Mouse (Mus musculus) midbrain, embryonic 12.5 days (tissue): ENCODE measurements around the gene Slc22a30. TPM values are rescaled to one million over a fixed set of nuclear protein-coding genes. Genes with fewer than 3 reads are reported as not detected.
"Not testable (repeated sequence)": the region's sequence is repeated elsewhere in the genome, so short reads cannot be mapped to it uniquely, and the experiment has no call there.

ENCODE experiments used
- ATAC-seq: fragments of 200-750 bp; cut with Nextera tagmentation; 2 replicates; pipeline ENCODE4 v1.8.0; 2017; ENCODE audit warnings: low read depth, moderate TSS enrichment, moderate library complexity; ENCODE audit not compliant: low FRiP score
- H3K27ac ChIP-seq: fragments of 300-500 bp; sonication (generic); replicated peaks from 2 replicates; pipeline ENCODE4 v1.5.1; 2016; ENCODE audit warnings: mild to moderate bottlenecking
- H3K27me3 ChIP-seq: fragments of 300-500 bp; sonication (generic); 2 replicates; pipeline ENCODE4 v1.6.1; 2016; ENCODE audit warnings: mild to moderate bottlenecking
- H3K36me3 ChIP-seq: fragments of 300-500 bp; sonication (generic); 2 replicates; pipeline ENCODE4 v1.6.1; 2016
- H3K4me1 ChIP-seq: fragments of 300-500 bp; sonication (generic); 2 replicates; pipeline ENCODE4 v1.6.1; 2016
- H3K4me2 ChIP-seq: fragments of 300-500 bp; sonication (generic); replicated peaks from 2 replicates; pipeline ENCODE4 v1.6.1; 2016; ENCODE audit warnings: mild to moderate bottlenecking, moderate library complexity
- H3K4me3 ChIP-seq: fragments of 300-500 bp; sonication (generic); 2 replicates; pipeline ENCODE4 v1.5.1; 2016; ENCODE audit warnings: mild to moderate bottlenecking
- H3K9ac ChIP-seq: fragments of 300-500 bp; sonication (generic); replicated peaks from 2 replicates; pipeline ENCODE4 v1.6.1; 2016; ENCODE audit warnings: mild to moderate bottlenecking, moderate library complexity
- H3K9me3 ChIP-seq: fragments of 300-500 bp; sonication (generic); 2 replicates; pipeline ENCODE4 v1.6.1; 2016; ENCODE audit warnings: mild to moderate bottlenecking
- whole genome bisulfite sequencing: fragments of 180-500 bp; shearing (Covaris S2); methylation state at CpG from one replicate; pipeline ENCODE4 v1.1.7; 2016; 5-methylcytosine and 5-hydroxymethylcytosine counted together
- polyA plus RNA-seq: library from polyadenylated mRNA; unstranded; fragments of >200 nt; fragmentation: Nextera tagmentation; extraction: Ambion mirVana; gene quantifications from 2 replicates; pipeline ENCODE4 v1.2.1, GENCODE M21; 2016

Slc22a30 gene
- not detected in 2 replicates for polyA plus RNA-seq

DNA sequence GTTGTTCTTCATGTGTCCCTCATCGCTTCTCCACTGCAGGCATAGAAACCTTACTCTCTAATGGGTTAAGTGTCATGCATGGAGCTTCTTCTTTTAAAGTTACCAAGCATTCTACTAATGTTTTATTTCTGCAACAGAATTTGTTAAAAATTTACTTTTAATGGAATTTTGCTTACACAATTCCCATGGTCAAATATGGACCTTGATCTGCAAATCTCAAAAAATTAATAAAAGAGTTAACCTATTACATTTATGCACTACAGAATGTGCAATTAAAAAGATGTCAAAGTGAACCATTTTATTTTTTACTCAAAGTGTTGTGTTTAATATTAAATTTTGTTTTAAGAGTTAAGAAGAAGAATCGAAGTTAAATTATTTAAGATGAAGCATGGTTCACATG lies at the start of gene Slc22a30:
Gene Slc22a30, minus strand, starts transcription at position 101 of the 400 bp plus-strand sequence.
- WGBS: 92% methylated on average over 1 of the region's 2 CpGs
- not testable (repeated sequence) for H3K36me3 ChIP-seq, H3K4me2 ChIP-seq, ATAC-seq, H3K4me1 ChIP-seq, H3K4me3 ChIP-seq, H3K9me3 ChIP-seq, H3K9ac ChIP-seq, H3K27ac ChIP-seq, H3K27me3 ChIP-seq

DNA sequence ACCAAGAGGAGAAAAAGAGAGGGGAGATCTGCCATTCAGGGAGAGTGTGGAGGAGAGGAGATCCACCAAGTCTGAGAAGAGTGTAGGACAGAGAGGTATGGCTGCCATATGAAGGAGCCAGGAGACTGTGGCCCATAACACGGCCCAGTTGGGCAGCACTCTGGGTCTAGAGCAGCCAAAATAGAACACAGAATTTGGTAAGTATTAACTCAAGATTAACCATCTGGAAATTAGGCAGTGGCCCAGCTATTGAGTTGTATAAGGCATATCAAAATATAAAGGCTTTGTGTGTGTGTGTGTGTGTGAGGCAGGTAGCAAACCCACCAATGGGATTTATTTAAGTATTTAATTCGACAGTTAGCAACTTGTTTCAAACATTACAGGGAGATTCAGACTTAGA lies 43.4 kb upstream of the Slc22a30 start:
- Histone ChIP-seq H3K9ac (no peak overlapping the region), H3K4me3 (no peak overlapping the region), H3K4me2 (no peak overlapping the region), H3K36me3 (no peaks in the 10 kb centered on the region), H3K27me3 (no peaks in the 10 kb centered on the region), H3K27ac (no peak overlapping the region), H3K9me3 (0 out of 2 replicates have a peak, but pooled peaks cover 3% of the 10 kb centered on the region), H3K4me1 (no peaks in the 10 kb centered on the region)
- WGBS: 87% methylated on average over 2 of the region's 2 CpGs
- ATAC-seq: no peak

DNA sequence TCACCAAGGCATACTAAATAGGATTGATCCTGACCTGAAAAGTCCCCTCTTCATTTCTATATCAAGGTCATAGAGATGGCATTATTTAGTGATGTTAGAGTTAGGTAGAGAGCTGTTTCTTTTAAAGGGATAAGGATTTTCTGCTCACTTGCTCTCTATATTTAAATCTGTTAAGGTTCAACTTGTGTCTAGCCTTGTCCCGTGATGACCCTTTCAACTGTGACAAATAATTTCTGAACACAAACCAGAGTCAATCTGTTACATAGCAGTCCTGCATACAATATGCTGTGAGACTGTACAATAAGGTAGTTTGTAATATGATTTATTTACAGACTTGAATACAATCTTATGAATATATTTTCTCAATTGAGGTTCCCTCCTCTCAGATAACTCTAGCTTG lies 42.6 kb upstream of the Slc22a30 start:
- no peaks in the 10 kb centered on the region for H3K36me3 ChIP-seq
- no peaks in the 10 kb centered on the region for H3K4me1 ChIP-seq
- H3K4me3 ChIP-seq: no peak overlapping the region
- H3K27me3 ChIP-seq: no peaks in the 10 kb centered on the region
- peaks cover 6% of the 10 kb centered on the region; the same call in 1 of the 2 replicates for H3K9me3 ChIP-seq
- H3K9ac ChIP-seq: no peak overlapping the region
- H3K4me2 ChIP-seq: no peak overlapping the region
- WGBS: 75% methylated on average over 1 of the region's 1 CpGs
- H3K27ac ChIP-seq: no peak overlapping the region
- no peak for ATAC-seq

DNA sequence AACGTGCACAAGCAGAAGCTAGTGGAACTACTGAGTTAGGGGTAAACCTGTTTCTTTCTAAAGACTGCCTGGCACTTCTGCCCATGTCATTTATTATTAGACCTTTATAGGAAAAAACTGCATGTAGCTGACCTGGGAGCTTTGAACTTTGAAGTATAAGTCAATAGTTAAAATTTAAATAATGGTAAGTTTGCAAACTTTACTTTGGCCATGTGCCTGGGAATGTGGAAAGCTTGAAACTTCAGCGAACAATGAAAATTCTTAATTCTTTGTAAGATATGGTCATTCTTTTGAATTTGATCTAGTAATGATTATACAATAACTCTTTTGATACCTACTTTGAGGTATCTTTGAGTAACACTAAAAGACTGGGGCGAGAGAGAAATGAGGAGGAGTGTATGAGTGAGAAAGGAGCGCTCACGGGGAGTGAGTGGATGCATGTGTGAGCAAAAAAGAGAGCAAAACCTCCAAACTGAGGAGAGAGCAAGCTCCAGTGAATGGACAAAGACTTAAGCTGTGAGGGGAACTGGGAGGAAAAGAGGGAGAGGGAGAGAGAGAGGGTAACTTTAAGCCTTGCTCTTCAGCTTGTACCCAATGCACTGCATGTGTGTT lies 26.2 kb upstream of the Slc22a30 start:
- Histone ChIP-seq H3K4me2 (no peak overlapping the region), H3K9ac (no peak overlapping the region), H3K27ac (no peak overlapping the region), H3K27me3 (no peaks in the 10 kb centered on the region), H3K36me3 (no peaks in the 10 kb centered on the region), H3K4me3 (no peak overlapping the region), H3K9me3 (0 out of 2 replicates have a peak, but pooled peaks cover 14% of the 10 kb centered on the region), H3K4me1 (no peaks in the 10 kb centered on the region)
- 87% methylated on average over 5 of the region's 5 CpGs for WGBS
- ATAC-seq: no peak

DNA sequence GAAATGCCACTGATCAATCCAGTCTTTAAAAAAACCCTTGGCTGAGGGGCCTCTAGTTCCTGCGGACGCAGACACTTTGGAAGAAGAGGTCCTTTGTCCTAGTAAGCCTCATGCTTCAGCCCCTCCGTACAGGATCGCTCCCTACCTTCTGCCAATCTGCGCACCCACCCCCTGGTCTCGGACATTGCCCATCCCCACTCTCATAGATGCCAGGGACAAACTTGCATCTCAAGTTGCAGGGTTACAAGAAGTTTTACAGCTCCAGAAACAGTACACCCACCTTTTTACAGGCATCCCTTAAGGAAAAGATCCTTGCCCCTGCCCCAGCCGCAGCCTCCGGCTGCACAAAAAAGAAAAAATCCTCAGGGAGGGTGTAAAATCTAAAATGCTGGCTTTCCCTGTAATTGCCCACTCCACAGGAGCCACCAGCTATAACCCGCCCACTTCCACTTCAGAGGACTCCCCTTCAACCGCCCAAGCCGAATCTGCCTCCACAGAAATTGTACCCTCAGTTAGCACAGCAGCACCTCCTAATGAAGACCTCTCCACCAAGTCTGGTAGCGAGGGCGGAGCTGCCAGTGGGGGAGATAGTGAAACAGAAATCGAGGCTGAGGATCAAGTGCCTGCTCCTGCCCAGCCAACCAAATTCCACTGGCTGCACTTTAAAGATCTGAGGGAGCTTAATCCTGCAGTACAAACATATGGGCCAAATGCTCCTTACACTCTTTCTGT lies 2.5 kb upstream of the Slc22a30 start:
- not testable (repeated sequence) for ATAC-seq, H3K9ac ChIP-seq, H3K9me3 ChIP-seq, H3K27me3 ChIP-seq, H3K4me3 ChIP-seq, H3K4me2 ChIP-seq, H3K4me1 ChIP-seq, H3K36me3 ChIP-seq, H3K27ac ChIP-seq
- WGBS: 56% methylated on average over 14 of the region's 14 CpGs

Other genes with a start within 250 kb of the Slc22a30 start
- gene Slc22a29, start 186.2 kb downstream of the Slc22a30 start, polyA plus RNA-seq: 0.19 TPM in 1 of 2 replicates, not detected in the other
- 0.77 and 0.89 TPM in 2 replicates for gene Slc22a8, start 186.1 kb upstream of the Slc22a30 start, polyA plus RNA-seq
- gene Slc22a6, start 212.9 kb upstream of the Slc22a30 start, polyA plus RNA-seq: 3.6 and 4.2 TPM in 2 replicates